Mouse (Mus musculus) heart, adult 9 months (tissue): Measurements from ENCODE around the gene Nhej1.
A peak's percentile ranks its signal among the peaks of the same experiment; 100 is the strongest.

Experiments used
- DNase-seq, 2 experiments: peaks; one replicate each; pipeline ENCODE4 v3.0.0; 2022; ENCODE audit warnings: low spot score in 2 of 2

Gene Nhej1

GRCm38 (mm10) chr1:75125418-75125817 is 418 bp upstream of the Nhej1 start:
- no peak for DNase-seq

- DNase-seq = no peak
Measured at GRCm38 (mm10) chr1:75122211-75122610, 2.8 kb downstream of the Nhej1 start.

- no peak for DNase-seq
Measured at GRCm38 (mm10) chr1:75052091-75052490, 72.9 kb downstream of the Nhej1 start.

- DNase-seq = no peak
Measured at GRCm38 (mm10) chr1:75051428-75051827, 73.6 kb downstream of the Nhej1 start.

GRCm38 (mm10) chr1:75048571-75048970 is 76.4 kb downstream of the Nhej1 start:
- peak; percentile 21 to 35 for DNase-seq

- DNase-seq = no peak
Measured at GRCm38 (mm10) chr1:75048041-75048440, 77.0 kb downstream of the Nhej1 start.

GRCm38 (mm10) chr1:75040429-75040828 is 84.6 kb downstream of the Nhej1 start:
- DNase-seq = no peak

GRCm38 (mm10) chr1:75032041-75032440 is 93.0 kb downstream of the Nhej1 start:
- DNase-seq = peak; percentile 20 to 21

- no peak for DNase-seq
Measured at GRCm38 (mm10) chr1:75027061-75027779, 97.8 kb downstream of the Nhej1 start.

GRCm38 (mm10) chr1:75024419-75025199 is 100.4 kb downstream of the Nhej1 start:
- DNase-seq = no peak

- DNase-seq = no peak
Measured at GRCm38 (mm10) chr1:75022216-75022615, 102.8 kb downstream of the Nhej1 start.

- peak; percentile 36 to 73 for DNase-seq
Measured at GRCm38 (mm10) chr1:75016846-75017245, 108.2 kb downstream of the Nhej1 start.

GRCm38 (mm10) chr1:75015551-75016265 is 109.3 kb downstream of the Nhej1 start:
- DNase-seq = peak; percentile 23 to 29

- no peak for DNase-seq
Measured at GRCm38 (mm10) chr1:75014210-75014845, 110.7 kb downstream of the Nhej1 start.

- DNase-seq = no peak
Measured at GRCm38 (mm10) chr1:75010817-75011216, 114.2 kb downstream of the Nhej1 start.

GRCm38 (mm10) chr1:75010203-75010602 is 114.8 kb downstream of the Nhej1 start:
- DNase-seq = no peak

- peak in 1 of 2 experiments; percentile 23 for DNase-seq
Measured at GRCm38 (mm10) chr1:75006016-75006415, 119.0 kb downstream of the Nhej1 start.

- DNase-seq = no peak
Measured at GRCm38 (mm10) chr1:75001183-75001582, 123.8 kb downstream of the Nhej1 start.

- peak in 1 of 2 experiments; percentile 16 for DNase-seq
Measured at GRCm38 (mm10) chr1:75000496-75000895, 124.5 kb downstream of the Nhej1 start.

GRCm38 (mm10) chr1:74999173-74999572 is 125.8 kb downstream of the Nhej1 start:
- no peak for DNase-seq

- DNase-seq = no peak
Measured at GRCm38 (mm10) chr1:74997231-74997630, 127.8 kb downstream of the Nhej1 start.

GRCm38 (mm10) chr1:74977001-74977400 is 148.0 kb downstream of the Nhej1 start:
- DNase-seq = no peak
